Mouse (Mus musculus) bone marrow, adult 2 months (tissue): Measurements from ENCODE around the gene Gng7.

ENCODE experiments used
- CTCF ChIP-seq: fragments of 200-500 bp; IDR thresholded peaks from 2 replicates; pipeline ENCODE4 v1.5.1; 2011; ENCODE audit warnings: low read length, control low read depth; ENCODE audit not compliant: control insufficient read depth, insufficient read depth
- POLR2A ChIP-seq: fragments of 200-500 bp; IDR thresholded peaks from 2 replicates; pipeline ENCODE4 v1.6.1; 2011; ENCODE audit warnings: low read depth, mild to moderate bottlenecking, control low read depth, low read length, borderline replicate concordance; ENCODE audit not compliant: control insufficient read depth

DNA sequence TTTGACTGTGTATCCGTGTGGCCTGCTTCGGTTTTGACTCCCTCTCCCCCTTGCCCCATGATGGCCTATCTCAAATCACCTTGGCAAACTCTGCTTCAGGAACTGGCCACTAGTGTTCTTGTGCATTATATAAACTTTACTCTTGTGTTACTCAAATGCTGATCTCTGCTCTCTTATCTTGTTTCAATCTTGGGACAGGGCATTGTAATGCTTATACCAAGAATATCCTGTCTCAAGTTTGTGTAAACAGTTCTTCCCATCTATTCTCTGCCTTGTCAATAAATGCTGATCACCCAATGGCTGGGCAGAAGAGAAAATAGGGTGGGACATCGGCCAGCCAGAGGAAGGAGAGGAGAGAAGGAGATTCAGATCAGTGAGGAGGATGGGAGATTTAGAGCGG is 48.0 kb upstream of the Gng7 start:
- TF ChIP-seq CTCF (no peak), POLR2A (no peak)
